Mouse (Mus musculus) mouse embryonic stem cell (cell line): Measurements from ENCODE around the gene Bcl2l15.
"Not testable (repeated sequence)": the region's sequence is repeated elsewhere in the genome, so short reads cannot be mapped to it uniquely, and the experiment has no call there.

ENCODE experiments used
- in situ Hi-C, 2 experiments: fragments of 300-500 bp; cut with MboI; formaldehyde crosslinking; loops; 1 replicate in 1 of 2; 3 replicates in 1 of 2; pipeline ENCODE4 v1.14.3; 2019 to 2020; ENCODE audit warnings: low sequenced_read_pairs in 2 of 2, low pct_unique_long_range_greater_than_20kb in 1 of 2, mixed read lengths in 1 of 2; ENCODE audit not compliant: unreplicated experiment in 1 of 2

Gene Bcl2l15

DNA sequence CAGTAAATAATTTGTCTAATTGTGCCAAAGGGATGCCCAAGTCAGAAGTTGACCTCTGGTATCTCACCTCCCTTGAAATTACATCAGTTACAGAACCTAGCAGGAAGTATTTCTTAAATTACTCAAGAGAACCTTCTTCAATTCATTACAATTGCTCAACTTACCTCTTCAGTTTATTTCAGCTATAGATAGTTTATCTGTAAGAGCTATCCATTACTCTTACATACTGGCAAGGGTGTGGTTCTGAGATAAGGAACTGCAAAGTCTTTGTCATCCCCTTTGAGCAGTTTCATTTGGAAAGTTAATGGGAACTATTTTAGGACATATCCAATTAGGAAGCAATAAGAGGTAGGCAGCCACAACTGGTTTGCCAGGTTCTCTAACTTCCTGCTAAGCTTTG is at the start of gene Bcl2l15:
TSS of gene Bcl2l15 (plus strand) at position 176 of the 400 bp plus-strand sequence.
- in situ Hi-C loops = no loop called here

DNA sequence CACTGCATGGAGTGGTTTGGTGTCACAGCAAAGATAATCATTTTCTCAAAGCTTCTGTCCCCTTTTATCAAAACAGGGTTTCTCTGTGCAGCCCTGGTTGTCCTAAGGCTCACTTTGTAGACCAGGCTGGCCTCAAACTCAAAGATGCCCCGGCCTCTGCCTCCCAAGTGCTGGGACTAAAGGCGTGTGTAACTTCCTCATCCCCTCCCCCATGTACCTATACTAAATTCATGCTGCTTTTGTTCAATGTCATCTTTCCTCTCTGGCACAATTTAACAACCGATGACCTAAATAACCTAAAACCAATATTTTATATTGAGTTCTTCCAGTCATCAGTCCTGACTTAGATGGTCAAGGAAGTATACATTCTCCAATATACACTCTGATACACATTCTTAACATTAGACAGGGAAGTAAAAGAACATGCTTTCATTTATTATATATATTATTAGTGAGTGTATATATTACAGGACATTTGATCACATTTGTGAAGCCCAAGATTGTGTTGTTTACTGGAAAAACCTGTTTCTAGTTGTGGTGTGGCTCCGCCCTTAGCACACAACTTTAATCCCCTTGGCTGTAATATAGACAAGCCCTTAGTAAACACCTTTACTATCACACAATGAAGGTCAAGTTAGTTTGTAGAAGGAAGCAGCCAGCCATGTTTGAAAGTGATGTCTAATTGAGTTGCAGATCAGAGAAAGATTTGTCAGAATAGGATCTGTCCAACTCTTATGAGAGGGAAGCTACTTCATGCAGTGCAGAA is 49.4 kb upstream of the Bcl2l15 start:
- in situ Hi-C loops = no loop called here

DNA sequence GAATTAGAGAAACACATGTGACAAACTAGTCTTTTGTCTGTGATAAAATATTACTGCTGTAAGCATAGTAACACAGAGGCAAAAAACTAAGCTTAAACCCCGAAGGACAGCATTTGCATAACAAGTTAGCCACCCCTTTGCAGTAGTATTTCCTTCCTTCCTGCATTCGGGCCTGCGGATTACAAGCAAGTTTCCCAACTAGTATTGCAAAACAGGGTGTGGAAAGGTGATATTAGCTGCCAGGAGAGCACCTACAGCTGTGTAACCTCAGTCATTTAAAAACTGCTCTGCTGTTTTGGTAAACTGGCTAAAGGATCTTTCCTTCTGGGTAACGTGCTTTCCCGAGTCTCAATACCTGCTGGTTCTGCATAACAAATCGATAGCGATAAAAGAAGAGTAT is 45.2 kb upstream of the Bcl2l15 start:
- in situ Hi-C loops = no loop called here

DNA sequence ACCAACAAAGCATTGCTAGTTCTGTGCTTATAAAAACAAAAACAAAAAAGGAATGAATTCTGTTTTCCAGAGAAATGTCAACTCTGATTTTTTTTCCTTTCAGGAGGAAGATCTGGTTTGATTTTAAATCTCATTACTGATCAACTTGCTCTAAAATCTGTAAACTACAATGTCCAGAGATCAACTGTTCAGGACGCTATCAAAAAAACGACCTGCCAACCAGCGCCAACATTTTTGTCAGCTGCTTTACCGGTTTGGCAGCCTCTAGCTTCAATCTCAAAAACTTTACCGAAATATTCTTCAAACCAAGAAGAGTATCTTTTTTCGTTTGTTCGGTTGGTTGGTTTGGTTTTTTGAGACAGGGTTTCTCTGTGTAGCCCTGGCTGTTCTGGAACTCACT is 43.3 kb upstream of the Bcl2l15 start:
- in situ Hi-C loops = no loop called here

DNA sequence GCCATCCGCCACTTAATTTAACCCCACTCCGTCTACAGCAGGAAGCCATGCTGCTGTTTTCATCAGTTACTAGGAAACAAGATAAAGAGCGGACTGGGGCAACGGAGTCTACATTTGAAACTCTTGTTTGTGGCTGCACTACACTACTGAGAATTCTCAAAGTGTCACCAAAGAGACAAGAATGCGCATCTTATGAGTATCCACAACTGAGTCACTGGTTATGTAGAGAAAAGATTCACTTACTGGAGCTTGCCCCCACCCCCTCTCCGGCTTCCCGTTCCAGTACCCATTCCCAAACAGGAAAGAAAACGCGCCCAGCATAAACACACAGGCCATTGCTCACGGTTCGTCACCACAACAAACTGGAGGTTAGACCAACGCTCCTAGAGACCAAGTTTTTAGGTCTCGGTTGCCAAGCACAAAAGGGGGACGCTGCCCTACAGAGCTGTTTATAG is 42.5 kb upstream of the Bcl2l15 start:
- in situ Hi-C loops = no loop called here

DNA sequence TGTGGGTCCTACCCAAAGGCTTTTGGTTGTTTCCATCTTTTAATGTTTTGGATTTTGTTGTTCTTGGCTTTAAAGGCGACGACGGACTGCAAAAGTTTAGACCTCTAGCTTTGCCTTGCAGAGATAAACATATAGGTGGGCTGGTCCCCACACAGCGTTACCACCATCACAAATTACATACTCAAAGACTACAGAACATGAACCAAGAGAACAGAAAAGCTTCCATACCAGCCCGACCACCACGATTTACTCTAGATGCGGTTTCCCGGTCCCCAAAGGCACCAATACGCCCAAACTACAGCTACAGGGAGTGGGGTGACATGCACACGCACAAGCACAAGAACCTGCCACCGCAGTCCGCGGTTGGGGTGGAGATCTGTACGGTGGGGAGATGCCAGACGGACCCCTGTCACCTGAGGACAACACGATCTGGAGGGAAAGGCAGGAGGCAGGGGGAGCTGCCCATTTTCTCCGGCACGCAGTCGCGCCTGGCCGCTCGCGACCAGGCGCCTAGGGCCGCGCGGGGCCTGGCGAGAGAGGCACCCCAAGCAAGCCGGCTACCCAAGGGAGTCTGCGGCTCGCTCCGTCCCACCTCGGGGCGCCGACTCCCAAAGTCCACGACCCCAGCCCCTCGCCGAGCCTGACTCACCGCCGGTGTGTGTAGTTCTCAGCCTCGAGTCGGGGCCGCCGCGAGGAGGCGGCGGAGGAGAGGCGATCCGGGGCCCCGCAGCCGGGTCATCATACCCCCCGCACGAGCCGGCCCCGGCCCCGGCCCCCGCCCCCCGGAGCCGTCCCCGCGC is 41.9 kb upstream of the Bcl2l15 start:
- in situ Hi-C loops = no loop called here

DNA sequence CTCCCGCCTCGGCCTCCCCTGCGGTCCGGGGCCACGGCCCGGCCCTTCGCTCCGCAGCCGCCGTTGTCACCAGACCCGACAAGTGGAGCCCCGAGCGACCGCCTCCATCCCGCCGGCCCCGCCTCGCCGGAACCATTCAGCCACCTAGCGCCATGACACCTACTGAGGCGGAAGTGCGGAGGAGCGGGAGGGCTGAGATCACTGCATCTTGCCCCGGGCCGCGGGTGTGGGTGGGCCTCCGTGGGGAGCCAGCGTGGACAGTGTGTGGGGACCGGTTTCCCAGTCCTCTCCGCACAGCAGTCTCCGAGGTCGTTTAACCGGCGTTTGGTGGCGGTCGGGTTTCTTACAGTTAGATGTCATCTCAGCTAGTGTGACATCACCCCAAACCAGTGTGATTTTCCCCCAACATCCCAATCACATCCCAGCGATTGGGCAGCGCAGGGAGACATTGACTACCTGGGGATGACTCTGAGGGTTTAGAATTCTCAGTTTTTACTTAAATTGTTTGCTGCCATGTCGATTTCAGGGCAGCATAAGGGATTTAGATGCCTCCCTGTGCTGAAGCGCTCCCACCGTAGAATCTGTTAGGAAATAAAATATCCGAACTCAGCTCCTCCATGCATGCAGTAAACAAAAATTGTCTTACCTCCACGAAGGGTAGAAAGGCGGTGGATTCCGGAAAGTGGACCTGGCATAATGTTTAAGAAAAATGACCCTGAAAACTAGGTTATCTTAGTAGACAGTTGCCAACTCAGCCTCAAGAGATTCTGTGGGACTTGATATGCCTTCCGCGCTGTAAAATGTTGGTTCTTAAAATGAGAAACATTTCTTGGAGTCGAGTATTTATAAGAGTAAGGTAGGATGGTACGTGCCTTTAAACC is 40.9 kb upstream of the Bcl2l15 start, which contains the start of gene Hipk1:
TSS of gene Hipk1 (minus strand) at position 334 of the 881 bp plus-strand sequence.
- in situ Hi-C loops = no loop called here

DNA sequence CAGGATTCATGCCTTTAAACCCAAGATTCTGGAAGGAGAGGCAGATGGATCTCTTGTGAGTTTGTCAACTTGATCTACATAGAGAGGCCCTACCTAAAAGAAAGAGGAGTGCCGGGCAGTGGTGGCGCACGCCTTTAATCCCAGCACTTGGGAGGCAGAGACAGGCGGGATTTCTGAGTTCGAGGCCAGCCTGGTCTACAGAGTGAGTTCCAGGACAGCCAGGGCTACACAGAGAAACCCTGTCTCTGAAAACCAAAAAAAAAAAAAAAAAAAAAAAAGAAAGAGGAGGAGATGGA is 40.3 kb upstream of the Bcl2l15 start:
- in situ Hi-C loops = not testable (repeated sequence)

DNA sequence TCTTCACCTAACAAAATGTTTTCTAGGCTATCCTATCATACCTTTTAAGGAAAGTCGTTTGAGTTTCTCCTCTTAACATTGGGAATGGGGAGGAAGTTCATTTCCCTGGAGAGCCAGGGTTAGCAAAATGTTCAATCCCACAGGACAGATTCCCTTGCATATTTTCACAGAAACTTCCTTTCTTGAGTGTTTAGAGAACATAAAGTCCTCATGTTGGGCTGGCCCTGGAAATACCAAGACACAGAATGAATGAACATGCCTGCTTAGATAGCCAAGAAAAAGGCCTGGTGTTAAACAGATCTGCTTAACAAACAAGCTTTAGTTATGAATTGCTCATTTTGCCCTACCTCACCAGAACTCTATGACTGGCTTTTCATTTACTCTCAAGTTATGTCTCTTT is 39.8 kb upstream of the Bcl2l15 start:
- in situ Hi-C loops = no loop called here

DNA sequence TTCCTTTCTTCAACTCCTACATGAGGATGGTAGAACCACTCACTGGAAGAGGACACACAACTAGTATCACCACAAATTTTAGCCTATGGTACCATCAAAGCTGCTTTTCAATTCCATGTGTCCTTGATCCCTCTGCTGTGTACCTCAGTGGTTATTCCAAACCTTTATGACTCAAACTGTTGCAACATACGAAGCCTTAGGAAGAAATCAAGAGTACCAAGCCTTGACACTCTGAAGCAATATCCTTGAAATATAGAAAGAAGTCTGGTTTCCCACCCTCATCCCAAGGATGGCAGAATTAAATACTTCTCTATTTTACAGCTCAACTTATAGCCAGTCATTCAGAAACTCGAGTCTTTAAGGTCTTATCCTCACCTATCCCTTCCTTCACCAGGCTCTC is 36.0 kb upstream of the Bcl2l15 start:
- in situ Hi-C loops = no loop called here

DNA sequence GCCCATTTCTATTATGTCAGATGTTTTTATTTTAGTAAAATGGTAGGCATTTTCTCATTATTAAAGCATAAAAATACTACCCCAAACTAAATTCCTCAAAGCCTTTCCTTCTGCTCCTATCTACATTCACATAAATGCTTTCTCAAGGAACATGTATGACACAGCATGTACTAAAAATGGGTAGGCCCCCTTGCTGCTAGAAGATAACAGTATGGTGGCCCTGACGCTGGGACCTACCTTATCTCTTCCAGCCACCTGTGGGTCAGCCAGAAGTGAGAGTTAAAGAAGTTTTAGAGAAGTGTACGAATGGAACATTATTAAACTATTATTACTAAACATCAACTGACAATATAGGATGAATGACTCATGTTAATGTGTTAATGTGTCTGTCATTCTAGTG is 32.9 kb upstream of the Bcl2l15 start:
- in situ Hi-C loops = no loop called here

DNA sequence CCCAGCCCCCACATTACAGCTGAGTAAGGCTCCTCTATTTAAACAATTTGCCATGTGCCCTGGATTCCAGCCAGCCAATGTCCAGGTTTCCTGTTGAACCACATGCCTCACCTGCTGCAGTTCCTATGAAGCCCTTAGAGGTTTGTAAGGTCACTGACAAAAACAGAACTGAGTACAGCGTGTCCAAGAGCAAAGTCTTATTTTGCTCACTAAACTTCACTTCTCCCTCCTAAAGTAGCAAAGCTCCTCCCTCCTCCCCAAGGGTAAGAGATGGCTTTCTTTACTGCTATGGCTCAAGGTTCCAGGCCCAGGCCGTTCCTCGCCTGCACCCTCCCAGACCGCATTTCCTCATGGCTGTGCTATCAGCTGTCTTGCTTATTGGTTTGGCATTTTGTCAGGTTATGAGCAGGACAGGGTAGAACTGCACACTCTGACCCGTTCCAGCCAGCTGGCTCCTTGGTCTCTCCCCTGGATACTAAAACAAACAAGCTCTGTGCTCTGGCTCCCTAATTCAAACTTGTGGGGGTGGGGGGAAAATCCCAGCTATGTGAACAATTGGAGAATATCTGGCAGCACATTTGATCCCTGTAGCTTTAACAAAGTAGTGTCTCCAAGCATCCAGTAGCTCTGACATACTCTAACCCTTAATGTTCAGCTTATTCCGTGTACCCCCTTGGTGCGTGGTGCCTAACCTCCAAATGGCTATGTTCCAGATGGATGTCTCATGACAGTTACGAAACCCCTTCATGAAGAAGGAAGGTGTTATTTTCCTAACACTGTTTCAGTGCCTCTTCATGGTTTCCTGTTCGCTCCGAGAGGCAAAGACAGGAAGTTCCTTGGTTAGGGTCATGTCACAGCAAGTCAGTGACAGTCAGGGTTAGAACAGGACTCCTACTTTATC is 30.5 kb upstream of the Bcl2l15 start:
- in situ Hi-C loops = no loop called here

DNA sequence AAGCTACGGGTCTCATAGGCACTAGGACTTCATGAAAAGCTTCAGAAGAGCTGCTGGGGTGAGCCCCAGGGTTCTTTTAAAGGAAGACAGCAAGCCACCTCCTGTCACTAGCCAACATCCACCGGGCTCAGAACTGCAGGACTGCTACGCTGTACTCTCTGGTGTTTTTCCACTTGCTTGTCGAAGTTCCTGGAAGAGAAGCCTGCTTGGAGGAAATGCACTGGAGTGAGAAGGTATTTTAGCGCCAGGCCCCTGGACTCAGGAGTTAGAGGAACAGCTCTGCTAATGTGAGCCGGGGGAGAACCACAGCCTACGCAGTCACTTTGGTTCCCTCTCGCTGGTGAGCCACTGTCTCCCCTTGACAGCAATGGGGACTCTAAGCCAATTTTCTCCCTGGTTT is 29.5 kb upstream of the Bcl2l15 start:
- in situ Hi-C loops = no loop called here

DNA sequence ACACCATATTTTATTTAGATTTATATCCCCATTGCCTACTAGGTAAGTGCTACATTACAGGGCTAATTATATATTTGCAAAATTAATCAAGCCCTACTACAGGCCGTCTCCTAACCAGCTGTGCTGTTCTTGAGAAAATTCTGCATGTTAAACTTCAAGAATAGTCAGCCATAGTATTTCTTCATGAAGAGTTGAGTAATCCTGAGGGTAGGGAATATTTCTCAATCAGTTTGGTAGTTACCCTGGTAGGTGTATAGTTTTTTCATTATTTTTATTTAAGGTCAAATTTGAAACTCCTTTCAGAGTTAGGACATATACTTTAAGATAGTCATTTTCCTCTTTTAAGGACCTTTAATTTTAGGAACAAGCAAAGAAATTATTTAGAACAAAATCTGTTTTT is 26.7 kb upstream of the Bcl2l15 start:
- in situ Hi-C loops = no loop called here

DNA sequence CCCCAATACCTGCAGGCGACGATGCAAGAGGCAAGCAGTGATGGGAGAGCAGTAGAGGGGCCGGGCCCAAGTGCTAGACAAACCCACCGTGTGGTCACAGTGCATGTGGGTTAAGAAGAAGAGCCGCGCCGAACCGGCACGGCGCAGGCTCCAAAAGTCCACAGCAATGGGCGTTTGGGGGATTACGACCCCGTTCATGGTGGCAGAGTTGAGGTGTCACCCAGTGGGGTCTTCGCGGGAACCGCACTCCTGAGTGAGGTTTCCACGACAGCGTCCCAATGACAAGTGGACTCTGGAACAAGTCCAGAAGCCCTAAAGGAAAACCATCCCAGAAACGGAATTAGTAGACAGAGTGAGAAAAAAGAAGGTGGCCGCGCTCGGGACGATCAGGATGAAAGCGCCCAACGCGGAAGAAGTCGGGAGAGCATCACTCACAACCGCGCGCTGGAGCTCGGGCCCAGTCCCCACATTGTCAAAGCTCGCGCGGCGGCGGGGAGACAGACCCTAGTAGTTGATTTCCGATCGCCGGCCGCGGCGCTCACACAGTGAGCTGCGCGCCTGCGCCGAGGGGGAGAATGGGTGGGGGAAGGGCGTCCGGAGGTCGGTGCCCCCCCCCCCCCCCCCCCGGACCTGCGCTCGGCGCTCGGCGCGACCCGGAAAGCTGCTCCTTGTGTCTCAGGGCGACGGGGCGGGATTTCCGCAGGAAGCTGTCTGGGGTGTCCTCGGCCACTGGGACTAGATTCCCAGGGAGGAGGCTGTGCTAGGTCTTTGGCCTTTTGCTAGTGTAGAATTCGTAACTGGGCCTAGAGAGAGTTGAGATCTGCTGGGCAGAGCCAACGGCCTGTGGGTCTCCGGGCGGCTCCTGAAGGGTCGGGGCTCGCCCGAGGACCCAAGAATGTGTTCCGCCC is 23.3 kb upstream of the Bcl2l15 start, which contains the start of the genes Dclre1b, Ap4b1 and Gm43064:
TSS of gene Dclre1b (minus strand) at position 554 of the 908 bp plus-strand sequence.
TSS of gene Ap4b1 (plus strand) at position 630 of the 908 bp plus-strand sequence.
TSS of gene Gm43064 (plus strand) at position 683 of the 908 bp plus-strand sequence.
- in situ Hi-C loops = no loop called here

DNA sequence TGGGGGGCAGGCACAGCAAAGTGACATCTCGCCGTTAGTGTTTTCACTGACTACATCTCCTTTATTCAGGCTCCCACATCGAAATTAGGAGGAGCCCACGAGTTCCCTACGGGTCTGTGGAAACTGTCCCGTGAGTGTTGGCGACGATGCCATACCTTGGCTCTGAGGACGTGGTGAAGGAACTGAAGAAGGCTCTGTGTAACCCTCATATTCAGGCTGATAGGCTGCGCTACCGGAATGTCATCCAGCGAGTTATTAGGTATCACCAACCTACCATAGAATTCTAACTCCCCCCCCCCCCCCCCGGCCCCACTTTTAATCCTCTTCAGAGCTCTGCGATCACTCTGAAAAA is 22.6 kb upstream of the Bcl2l15 start:
- in situ Hi-C loops = no loop called here

DNA sequence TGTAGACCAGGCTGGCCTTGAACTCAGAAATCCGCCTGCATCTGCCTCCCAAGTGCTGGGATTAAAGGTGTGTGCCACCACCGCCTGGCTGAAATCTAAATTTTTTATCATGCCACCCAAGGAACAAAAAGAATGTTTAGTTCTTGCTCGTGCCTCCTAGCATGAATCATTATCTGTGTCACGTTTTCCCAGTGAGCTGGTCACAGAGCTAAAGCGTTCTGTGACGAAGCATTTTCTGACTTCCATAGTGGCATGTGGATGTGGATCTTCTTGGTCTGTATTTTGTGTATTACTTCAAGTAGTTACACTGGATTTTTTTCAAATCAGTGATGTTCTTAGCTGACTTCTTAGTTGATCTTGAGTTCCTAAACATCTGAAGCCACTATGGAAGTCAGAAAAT is 21.4 kb upstream of the Bcl2l15 start:
- in situ Hi-C loops = no loop called here
